Mouse (Mus musculus): ENCODE results near the gene Trhde.

Gene Trhde

DNA sequence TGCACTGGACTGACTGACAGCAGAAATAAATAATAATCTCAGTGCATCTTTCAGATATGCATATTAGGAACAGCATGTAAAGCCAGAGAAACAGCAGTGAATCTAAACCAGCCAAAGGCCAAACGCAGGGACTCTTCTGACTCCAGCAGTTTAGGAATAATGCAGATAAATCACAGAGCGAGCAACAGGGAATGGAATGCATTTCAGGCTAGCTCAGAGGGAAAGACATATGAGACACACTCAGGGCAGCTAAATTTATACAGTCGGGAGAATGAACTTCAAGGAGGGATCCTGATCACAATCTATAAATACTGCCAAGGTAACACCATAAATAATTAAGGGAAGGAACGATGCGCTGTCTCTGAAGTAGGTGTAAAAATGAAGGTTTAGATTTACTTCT is 66.4 kb downstream of the Trhde start:
- no peak for DNase-seq (ENCODE audit: low spot score in 2 of 2)

DNA sequence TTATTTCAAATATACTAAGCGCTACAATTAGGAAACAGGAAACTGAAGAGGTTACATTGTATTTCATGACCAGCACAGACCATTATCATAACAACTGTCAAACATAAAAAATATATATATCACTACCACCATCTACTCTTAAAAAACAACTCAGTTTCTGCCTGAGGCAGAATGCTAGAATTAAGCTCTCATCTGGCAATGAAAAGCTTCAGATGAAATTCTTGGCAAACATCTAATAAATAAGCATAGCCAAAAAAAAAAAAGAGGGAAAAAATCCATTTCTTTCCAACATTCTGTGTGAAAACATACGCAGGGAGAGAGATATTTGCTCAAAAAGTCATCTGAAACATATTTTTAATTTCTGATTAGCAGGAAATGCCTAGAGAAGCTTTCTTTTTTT is 67.0 kb downstream of the Trhde start:
- DNase-seq (ENCODE audit: low spot score in 2 of 2), result no peak

DNA sequence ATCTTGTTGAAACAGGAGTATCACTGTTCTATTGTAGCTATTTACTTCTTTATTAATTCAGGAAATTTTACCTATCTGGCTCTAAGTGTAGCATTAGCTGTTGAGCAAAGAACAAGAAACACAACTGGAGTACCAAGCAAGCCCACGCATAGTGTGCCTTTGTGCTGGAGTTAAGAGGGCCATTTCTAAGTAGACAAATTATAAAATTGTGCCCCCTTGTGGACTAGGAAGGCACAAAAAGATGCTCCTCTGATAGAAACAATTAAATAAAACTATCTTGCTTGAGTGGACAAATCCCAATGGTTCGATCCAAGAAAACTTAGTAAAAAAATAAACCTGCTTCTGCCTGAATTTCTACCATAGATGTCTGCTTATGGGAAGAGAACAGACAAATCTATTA is 76.5 kb downstream of the Trhde start:
- no peak for DNase-seq (ENCODE audit: low spot score in 2 of 2)

DNA sequence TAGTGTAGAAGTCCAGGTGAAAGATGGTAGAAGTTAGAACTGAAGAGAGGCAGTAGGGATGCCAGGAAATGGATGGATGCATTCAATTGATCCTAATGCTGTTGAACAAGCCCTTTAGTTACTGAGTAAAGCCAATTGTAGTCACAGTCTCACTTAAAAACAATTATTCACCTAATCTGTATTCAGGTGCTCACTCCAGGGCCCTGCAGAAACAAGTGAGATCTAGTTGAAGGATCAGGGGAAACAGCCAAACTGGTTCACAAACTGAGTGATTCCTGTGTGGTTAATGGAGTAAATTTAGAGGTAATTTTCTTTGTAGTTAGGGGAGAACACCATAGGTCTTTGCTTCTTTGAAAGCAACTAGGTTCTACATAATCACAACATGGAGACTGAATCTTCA is 100.3 kb downstream of the Trhde start:
- DNase-seq (ENCODE audit: low spot score in 2 of 2), result no peak

DNA sequence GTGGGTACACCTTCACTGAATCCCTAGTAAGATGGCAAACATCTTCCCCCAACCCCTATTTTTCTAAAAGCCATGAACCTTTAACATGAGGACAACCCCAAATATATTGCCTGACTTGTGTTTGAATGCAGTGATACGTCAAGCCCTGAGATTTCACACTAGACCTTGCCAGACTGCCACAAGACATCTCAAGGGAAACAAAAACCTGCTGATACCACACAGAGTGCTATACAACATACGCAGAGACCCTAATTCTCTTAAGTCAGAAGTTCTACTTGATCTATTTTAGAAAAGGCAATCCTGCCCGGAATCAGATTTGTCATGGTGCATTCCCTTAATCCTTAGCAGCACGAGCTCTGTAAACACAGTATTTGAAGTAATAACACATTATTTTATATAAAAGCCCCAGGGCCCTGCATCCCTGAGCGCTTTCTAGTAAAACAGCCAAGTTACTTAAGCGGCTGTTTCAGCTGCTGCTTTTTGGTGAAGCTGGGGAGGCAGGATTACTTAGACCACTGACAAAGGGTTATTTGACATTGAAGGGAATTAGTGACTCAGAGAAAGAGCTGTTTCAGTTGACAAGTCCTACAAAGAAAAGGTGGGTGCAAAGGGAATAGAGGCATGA is 130.2 kb downstream of the Trhde start:
- no peak for DNase-seq (ENCODE audit: low spot score in 2 of 2)

DNA sequence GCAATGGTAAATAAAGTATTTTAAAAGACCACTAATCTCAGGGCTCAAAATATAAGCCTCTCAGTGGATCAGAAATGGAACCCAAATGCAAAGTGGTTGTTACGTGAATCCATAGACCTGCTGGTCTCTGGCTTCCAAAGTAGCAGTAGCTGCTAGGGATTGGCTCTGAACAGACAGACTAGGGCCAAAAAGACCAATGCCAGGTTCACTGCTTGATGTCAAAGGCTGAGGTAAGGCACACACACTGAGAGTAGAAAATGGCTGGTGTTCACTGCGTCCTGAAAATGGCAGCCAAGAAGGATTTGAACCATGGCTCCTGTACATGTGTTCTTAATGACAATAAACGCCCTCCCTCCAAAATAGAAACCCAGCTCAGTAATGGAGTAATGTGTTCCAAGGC is 209.1 kb downstream of the Trhde start:
- DNase-seq (ENCODE audit: low spot score in 2 of 2), result no peak

DNA sequence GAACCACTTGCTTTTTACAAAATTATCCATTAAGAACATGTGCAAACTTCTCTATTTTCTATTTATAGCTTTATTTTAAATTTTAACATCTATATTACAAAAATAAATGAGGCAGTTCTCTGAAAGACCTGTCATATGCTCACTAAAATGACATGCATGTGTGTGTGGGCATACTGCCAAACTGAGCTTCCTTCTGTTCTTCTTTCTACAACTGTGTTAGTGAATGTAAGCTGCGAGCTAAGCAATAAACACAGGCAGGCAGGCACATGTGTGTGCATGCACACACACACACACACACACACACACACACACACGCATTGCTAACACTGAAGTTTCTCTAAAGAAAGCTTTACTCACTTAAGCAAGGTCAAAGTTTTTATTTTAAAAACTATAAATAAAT is 223.2 kb downstream of the Trhde start:
- no peak for DNase-seq (ENCODE audit: low spot score in 2 of 2)

DNA sequence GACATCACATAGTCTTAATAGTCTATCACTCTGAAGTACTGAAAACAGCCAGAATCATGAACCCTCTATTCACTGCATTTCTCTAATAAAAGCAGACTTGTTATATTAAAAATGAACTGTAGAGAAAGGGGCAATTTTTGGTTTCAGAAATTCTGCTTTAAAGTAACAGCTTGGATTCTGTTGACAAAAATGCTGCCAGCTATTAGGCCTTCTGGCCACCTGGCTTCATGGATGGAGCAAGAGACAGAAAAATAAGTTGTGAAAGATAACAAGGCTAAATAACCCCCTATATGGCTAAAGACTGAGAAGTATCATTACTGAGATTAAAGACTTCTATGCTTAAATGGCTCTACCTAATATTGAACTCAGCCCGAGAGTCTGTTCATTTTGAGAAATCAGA is 234.2 kb downstream of the Trhde start:
- no peak for DNase-seq (ENCODE audit: low spot score in 2 of 2)

DNA sequence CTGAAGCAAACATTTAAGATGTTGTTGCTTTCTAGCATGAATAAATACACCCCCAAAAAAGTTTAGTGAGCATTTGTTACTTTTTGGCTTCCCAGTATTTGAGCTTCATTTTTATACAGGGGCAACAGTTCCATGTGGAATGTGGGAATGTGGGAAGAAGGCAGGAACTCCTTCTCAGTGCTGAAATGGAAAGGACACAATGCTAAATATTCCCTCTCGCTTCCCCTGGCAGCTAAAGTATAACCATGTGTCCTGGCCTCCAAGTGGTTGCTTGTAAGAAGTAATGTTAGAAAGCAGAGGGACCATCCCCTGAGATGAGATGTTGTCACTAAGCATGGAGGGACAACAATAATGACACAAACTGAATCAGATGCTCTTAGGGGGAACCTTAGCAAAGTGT is 292.9 kb downstream of the Trhde start:
- DNase-seq (ENCODE audit: low spot score in 2 of 2), result no peak

DNA sequence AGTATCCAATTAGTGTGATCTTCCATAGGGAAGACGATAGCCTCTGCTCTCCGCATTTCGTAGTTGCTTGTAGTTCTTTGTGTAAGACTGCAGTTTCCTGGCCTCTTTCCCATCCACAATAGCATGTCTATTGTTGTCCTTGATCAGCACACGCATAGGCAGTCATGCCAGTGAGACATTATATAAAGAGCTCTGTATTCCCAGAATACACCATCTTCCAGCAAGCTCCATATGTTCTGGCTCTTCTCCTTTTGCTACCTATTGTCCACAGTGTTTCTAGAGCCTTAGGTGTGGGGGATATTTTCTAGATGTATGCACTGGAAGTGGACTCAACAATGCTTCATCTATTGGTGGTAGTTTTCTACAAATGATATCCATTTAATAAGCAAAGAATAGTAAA is 313.3 kb downstream of the Trhde start:
- no peak for DNase-seq (ENCODE audit: low spot score in 2 of 2)

DNA sequence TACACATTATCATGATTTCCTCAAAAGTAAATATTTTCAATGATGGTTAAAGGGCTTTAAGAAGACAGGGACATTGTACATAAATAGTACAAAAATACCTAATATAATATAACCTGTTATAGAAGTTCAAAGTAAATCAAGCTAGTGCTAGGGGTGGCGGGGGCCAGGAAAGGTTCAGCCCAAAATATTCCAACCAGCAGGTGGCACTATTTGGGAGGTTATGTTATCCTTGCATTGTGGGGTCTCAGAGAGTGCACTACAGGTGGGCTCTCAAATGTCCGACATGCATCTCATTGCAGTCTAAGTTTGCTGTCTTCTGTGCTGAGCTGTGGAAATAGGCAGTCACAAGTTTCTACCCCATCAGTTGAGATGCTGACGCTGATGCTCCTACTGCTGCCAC is 346.5 kb downstream of the Trhde start:
- no peak for DNase-seq (ENCODE audit: low spot score in 2 of 2)

DNA sequence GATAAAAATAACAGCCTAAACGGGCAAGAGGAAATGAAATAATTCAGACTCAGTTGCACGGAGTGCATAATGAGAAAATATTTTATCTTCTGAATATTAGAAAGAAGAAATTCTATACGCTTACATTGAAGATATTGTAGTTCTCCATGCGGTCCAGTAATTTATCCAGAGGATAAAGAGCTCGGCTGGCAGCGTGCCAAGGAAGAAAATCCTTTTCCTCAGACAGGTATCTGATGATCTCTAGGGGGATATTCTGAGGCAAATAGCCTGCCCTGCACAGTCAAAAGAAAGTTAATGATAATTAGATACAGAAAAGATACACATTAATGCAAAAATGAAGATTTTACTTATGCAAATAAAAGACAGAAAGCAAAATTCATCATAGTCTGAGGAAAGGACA is 354.0 kb downstream of the Trhde start:
- DNase-seq (ENCODE audit: low spot score in 2 of 2), result no peak

DNA sequence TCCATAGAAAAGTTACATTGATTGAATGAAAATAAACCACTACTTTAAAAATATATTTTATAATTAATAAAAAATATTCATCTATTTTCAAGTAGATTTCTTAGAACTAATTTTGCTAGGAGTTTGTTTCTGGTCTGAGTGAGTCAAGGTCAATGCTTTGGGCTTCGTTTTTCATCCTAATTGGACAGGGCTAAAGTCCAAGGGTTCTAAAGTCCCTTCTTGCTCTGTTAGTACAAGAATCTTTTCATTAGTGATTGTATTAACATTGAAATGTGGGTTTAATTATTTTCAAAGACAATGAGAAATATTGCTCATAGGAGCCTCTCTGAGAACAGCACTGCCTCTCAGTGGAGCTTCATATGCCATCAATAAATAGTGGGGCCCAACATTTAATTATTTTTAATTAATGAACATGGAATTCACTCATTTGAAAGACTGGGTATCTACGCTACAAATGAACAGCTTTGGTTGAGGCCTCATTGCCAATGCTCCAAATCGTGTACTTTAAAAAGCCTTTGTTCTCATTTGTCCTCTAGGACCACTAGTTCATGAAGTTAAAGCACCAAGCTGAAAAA is 383.1 kb downstream of the Trhde start:
- DNase-seq (ENCODE audit: low spot score in 2 of 2), result no peak

DNA sequence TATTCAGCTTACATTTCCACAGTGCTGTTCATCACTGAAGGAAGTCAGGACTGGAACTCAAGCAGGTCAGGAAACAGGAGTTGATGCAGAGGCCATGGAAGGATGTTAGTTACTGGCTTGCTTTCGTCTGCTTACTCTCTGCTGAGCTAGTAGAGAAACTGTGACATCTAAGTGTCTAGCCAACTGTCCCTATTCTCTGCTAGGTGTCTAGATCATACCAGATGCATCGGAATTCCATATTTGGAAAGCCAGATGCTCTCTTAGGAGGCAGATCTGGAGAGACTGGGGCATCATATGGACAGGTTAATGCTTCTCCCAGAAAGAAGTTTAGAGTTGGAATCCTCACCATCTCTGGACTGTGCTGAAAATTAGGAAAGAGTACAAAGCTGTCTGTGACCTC is 386.4 kb downstream of the Trhde start:
- no peak for DNase-seq (ENCODE audit: low spot score in 2 of 2)

DNA sequence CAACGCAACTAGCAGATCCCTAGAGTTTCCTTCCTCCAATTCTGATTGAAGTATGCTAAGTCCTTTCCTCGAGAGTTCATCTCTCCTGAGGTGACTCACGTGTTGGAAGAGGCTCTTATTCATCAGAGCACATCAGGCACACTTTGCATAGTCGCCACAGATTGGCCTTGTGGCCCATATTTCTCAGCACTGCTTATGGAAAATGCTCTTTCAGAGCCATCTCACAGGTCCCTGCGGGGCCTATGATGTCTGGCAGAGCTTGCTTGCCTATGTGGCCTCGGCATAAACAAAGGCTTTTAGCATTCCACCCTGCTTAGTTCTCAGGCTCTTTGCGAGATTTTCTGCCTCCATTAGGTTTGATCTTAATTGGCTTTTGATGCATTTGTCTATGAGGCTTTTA is 396.8 kb downstream of the Trhde start:
- no peak for DNase-seq (ENCODE audit: low spot score in 2 of 2)

DNA sequence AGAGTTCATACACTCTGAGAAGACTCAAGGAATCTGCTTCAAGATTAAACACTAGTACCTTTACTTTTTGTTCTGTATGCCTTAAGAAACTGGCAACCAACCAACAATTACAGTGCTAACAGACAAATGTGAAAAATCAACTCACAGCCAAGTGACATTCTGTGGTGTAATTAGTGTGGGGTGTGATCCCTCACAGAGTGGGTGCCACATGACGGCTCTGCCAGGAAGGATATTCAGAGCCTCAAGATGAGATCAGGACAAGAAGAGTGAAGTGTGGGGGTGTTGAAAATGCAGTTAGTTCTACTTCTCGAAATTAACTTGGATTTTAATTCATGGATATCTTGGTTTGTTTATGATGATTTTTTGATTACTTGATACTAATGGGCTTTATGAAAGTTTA is 398.3 kb downstream of the Trhde start:
- DNase-seq (ENCODE audit: low spot score in 2 of 2), result no peak

DNA sequence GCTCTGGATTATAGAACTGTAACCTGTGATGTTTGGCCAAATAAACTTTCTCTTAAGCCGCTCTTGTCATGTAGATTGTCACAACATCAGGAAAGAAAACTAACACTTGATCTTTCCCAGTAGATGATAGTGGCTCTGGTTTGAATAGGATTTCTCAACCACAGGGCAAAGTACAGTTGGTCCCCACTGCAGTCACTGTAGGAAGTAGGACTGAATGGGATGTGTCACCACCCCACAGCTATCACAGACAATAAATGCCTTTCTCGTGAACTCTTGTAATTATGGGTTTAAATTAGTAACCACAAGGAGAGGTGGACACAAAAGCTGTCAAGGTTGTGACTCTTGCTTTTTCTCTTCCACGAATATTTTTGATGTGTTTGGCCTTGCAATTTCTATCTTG is 431.3 kb downstream of the Trhde start:
- no peak for DNase-seq (ENCODE audit: low spot score in 2 of 2)

DNA sequence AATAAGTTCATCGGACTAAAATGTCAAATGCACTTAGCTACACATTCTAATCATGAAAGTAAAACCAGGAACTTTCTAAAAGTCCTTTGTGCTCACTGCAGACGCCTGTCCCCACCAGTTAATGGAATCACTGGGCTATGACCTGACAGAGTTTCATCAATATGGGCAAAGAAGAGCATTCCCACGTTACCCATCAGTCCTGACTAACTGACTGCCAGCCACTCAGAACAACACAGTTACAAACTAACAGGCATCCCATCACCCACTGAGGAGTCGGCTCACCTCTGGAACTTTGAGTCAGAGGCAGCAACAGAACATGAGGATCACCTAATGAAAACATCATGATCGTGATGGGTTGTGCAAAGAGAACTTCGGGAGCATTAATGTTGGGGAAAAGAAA is 438.7 kb downstream of the Trhde start:
- no peak for DNase-seq (ENCODE audit: low spot score in 2 of 2)

DNA sequence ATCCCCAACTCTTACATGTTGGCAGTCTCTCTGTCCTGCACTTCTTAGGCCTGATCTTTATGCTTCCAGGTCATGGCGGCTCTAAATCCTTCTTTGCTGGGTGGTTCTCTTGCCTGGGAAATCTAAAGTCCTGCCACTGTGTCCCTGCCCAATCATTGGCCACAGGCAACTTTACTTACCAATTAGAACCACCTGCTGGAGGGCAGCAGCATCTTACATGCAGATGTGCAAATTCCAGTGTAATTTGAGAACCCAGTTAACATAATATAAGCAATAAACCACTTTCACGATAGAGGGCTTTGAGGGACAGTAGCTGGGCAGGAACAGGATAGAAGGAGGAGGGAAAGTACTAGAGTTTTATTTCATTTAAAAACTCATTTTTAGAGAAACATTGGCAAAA is 439.5 kb downstream of the Trhde start:
- DNase-seq (ENCODE audit: low spot score in 2 of 2), result no peak
